Mouse (Mus musculus): ENCODE measurements at regions not wholly inside any gene's neighbourhood (a gene's known extent, or its start where the extent isn't known, plus 50 kb on each side); places are given as distances from the start of the nearest gene placed in this dataset. TPM values are rescaled to one million over a fixed set of nuclear protein-coding genes. Genes with fewer than 3 reads are reported as not detected.

GRCm38 (mm10) chr2:139422678-139423077 is 71.0 kb upstream of the Sptlc3 start:
- 86% methylated on average over 3 of the region's 3 CpGs for whole genome bisulfite sequencing
- Histone ChIP-seq H3K9ac (replicated peaks; ENCODE audit: low read depth, low read length) (no peak overlapping the region), H3K4me2 (ENCODE audit: low read depth, low read length) (no peak overlapping the region), H3K4me3 (ENCODE audit: low read depth, low read length) (no peak overlapping the region), H3K27ac (ENCODE audit: low read depth, low read length) (no peak overlapping the region), H3K36me3 (ENCODE audit: control insufficient read depth, insufficient read depth, low read length) (no peaks in the 10 kb centered on the region), H3K27me3 (ENCODE audit: control insufficient read depth, insufficient read depth, low read length) (no peaks in the 10 kb centered on the region), H3K9me3 (ENCODE audit: control insufficient read depth, low read length) (no peaks in the 10 kb centered on the region), H3K4me1 (ENCODE audit: control insufficient read depth, insufficient read depth, low read length) (no peaks in the 10 kb centered on the region)
- ATAC-seq (ENCODE audit: low read depth) = no peak

GRCm38 (mm10) chr2:139423413-139423812 is 70.3 kb upstream of the Sptlc3 start:
- H3K4me1 ChIP-seq (ENCODE audit: control insufficient read depth, insufficient read depth, low read length) = no peaks in the 10 kb centered on the region
- H3K4me3 ChIP-seq (ENCODE audit: low read depth, low read length) = no peak overlapping the region
- 80% methylated on average over 2 of the region's 2 CpGs for WGBS
- no peak overlapping the region for H3K9ac ChIP-seq (replicated peaks; ENCODE audit: low read depth, low read length)
- H3K9me3 ChIP-seq (ENCODE audit: control insufficient read depth, low read length) = no peaks in the 10 kb centered on the region
- H3K27me3 ChIP-seq (ENCODE audit: control insufficient read depth, insufficient read depth, low read length) = no peaks in the 10 kb centered on the region
- ATAC-seq (ENCODE audit: low read depth) = no peak
- H3K4me2 ChIP-seq (ENCODE audit: low read depth, low read length) = no peak overlapping the region
- no peak overlapping the region for H3K27ac ChIP-seq (ENCODE audit: low read depth, low read length)
- H3K36me3 ChIP-seq (ENCODE audit: control insufficient read depth, insufficient read depth, low read length) = no peaks in the 10 kb centered on the region

MicroRNA genes in the stretch of these regions (microRNA counts, 519-probe panel; counts per million panel counts)
- microRNA mmu-miR-1952 = 1,463 counts per million, percentile 2 among the panel's probes with 10 or more counts

Small RNA genes lying in the stretch of these regions (microRNA-seq; reads per million reads assigned to microRNA genes)
- gene Mir1952 = not detected
